Mouse (Mus musculus) limb, embryonic 14.5 days (tissue): ENCODE measurements at regions not wholly inside any gene's neighbourhood (a gene's known extent, or its start where the extent isn't known, plus 50 kb on each side); places are given as distances from the start of the nearest gene placed in this dataset.

Experiments used
- ATAC-seq: fragments of 200-750 bp; cut with Nextera tagmentation; 2 replicates; pipeline ENCODE4 v1.8.0; 2017; ENCODE audit warnings: low read depth, moderate number of reproducible peaks, moderate TSS enrichment; ENCODE audit not compliant: low FRiP score
- DNase-seq: peaks from one replicate; pipeline ENCODE4 v3.0.0-alpha.2; 2015; ENCODE audit warnings: low spot score
- H3K27ac ChIP-seq: fragments of 300-500 bp; sonication (generic); replicated peaks from 2 replicates; pipeline ENCODE4 v1.5.1; 2014; ENCODE audit warnings: low read depth, mild to moderate bottlenecking, low read length, moderate library complexity, mixed read lengths
- H3K27me3 ChIP-seq: fragments of 300-500 bp; sonication (generic); 2 replicates; pipeline ENCODE4 v1.6.1; 2014; ENCODE audit warnings: low read length, mixed read lengths; ENCODE audit not compliant: control insufficient read depth, insufficient read depth
- H3K36me3 ChIP-seq: fragments of 300-500 bp; sonication (generic); 2 replicates; pipeline ENCODE4 v1.6.1; 2014; ENCODE audit warnings: mild to moderate bottlenecking, low read length, moderate library complexity, mixed read lengths; ENCODE audit not compliant: control insufficient read depth, insufficient read depth
- H3K4me1 ChIP-seq: fragments of 300-500 bp; sonication (generic); 2 replicates; pipeline ENCODE4 v1.6.1; 2014; ENCODE audit warnings: antibody characterized with exemption, low read length, mixed read lengths; ENCODE audit not compliant: control insufficient read depth, insufficient read depth
- H3K4me2 ChIP-seq: fragments of 300-500 bp; sonication (generic); replicated peaks from 2 replicates; pipeline ENCODE4 v1.6.1; 2014; ENCODE audit warnings: low read depth, mild to moderate bottlenecking, low read length, moderate library complexity; ENCODE audit not compliant: severe bottlenecking
- H3K4me3 ChIP-seq: fragments of 300-500 bp; sonication (generic); replicated peaks from 2 replicates; pipeline ENCODE4 v1.5.1; 2014; ENCODE audit warnings: low read length
- H3K9ac ChIP-seq: fragments of 300-500 bp; sonication (generic); 2 replicates; pipeline ENCODE4 v1.6.1; 2014; ENCODE audit warnings: mild to moderate bottlenecking, low read depth, low read length, moderate library complexity; ENCODE audit not compliant: severe bottlenecking
- H3K9me3 ChIP-seq: fragments of 300-500 bp; sonication (generic); 2 replicates; pipeline ENCODE4 v1.6.1; 2016; ENCODE audit warnings: low read length; ENCODE audit not compliant: control insufficient read depth
- POLR2A ChIP-seq: fragments of 200-500 bp; IDR thresholded peaks from 2 replicates; pipeline ENCODE4 v1.8.0; 2012; ENCODE audit warnings: inconsistent platforms, mild to moderate bottlenecking, moderate library complexity, borderline replicate concordance; ENCODE audit not compliant: insufficient read depth, insufficient read length; ENCODE audit errors: extremely low read depth
- WGBS: fragments of 180-500 bp; shearing (Covaris S2); extraction: QIAGEN DNeasy Blood & Tissue Kit; methylation state at CpG from one replicate; pipeline ENCODE4 v1.1.7; 2014; 5-methylcytosine and 5-hydroxymethylcytosine counted together

DNA sequence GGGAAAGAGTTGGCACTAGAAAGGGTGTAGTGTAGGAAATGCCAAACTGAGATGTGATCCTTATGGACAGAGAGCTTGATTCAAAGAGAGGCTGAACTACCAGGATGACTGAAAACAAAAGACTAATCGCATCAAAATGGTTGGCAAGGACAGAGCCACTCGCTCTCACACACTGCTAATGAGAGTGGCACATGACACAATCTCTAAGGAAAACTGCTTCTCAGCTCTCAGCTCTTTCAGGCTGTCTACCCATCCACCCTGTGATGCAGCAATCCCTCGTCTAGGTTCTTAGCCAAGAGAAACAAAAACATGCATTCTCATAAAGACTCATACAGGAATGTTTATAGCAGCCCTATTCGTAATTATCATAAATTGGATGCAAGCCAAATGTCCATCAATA is 143.1 kb downstream of the Mreg start:
- no peak overlapping the region for H3K9ac ChIP-seq
- H3K4me3 ChIP-seq = no peak overlapping the region
- no peak overlapping the region for H3K27ac ChIP-seq
- no peaks in the 10 kb centered on the region for H3K36me3 ChIP-seq
- no peaks in the 10 kb centered on the region; the same call in 1 of the 2 replicates for H3K4me1 ChIP-seq
- DNase-seq (no peak), ATAC-seq (no peak)
- TF ChIP-seq POLR2A = no peak
- 70% methylated on average over 4 of the region's 4 CpGs for WGBS
- no peaks in the 10 kb centered on the region for H3K27me3 ChIP-seq
- no peaks in the 10 kb centered on the region for H3K9me3 ChIP-seq
- H3K4me2 ChIP-seq = no peak overlapping the region

DNA sequence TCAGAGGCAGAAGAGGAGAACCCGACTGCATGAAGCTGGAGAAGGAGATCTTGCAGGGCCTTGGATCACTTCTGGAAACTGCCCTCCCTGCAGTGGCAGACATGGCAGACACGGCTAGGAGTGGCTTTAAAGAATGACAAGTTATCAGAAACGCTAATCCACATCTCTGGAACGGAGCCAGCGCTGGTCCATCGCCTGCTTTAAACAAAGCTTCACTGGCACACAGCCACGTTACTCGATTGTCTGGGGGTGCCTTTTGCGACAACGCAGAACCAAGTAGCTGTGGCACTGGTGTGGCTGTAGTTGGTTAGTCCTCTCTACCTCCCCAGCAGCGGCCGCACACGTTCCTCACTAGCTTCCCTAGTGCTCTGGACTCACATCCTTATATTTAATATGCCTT is 147.0 kb downstream of the Mreg start:
- H3K36me3 ChIP-seq = no peaks in the 10 kb centered on the region
- no peak overlapping the region for H3K4me2 ChIP-seq
- peaks cover 13% of the 10 kb centered on the region for H3K4me1 ChIP-seq
- DNase-seq (no peak), ATAC-seq (no peak)
- no peak overlapping the region for H3K27ac ChIP-seq
- WGBS = 71% methylated on average over 13 of the region's 13 CpGs
- no peaks in the 10 kb centered on the region for H3K27me3 ChIP-seq
- no peaks in the 10 kb centered on the region for H3K9me3 ChIP-seq
- no peak for TF ChIP-seq POLR2A
- H3K4me3 ChIP-seq = no peak overlapping the region
- H3K9ac ChIP-seq = no peak overlapping the region

DNA sequence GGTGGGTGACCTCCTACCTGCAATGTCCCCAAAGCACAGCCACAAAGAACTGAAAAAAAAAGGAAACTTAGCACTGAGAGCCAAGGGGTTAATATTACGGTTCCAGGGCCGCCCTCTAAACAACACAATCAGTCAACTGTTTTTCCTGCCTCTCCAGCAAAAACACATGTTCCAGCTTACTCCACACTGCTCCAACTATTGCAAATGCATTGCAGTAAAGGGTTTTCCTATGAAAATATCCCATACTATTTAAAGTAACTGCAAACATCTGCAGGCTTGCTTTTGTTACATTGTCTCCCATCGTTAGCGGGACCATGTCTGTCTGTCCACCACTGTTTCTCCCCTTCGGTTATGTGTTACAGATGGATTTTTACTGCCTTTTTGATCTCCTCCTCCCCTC is 151.7 kb downstream of the Mreg start:
- no peak for TF ChIP-seq POLR2A
- DNase-seq (peak; percentile 59), ATAC-seq (peak; percentile 74)
- Histone ChIP-seq H3K36me3 (no peaks in the 10 kb centered on the region), H3K9me3 (no peaks in the 10 kb centered on the region), H3K4me2 (no peak overlapping the region), H3K27ac (peak overlapping the region; percentile 53), H3K27me3 (no peaks in the 10 kb centered on the region), H3K9ac (0 out of 2 replicates have a peak overlapping the region, but pooled peaks have one; percentile 12), H3K4me1 (peaks cover 17% of the 10 kb centered on the region), H3K4me3 (no peak overlapping the region)
- 10% methylated on average over 5 of the region's 5 CpGs for WGBS

DNA sequence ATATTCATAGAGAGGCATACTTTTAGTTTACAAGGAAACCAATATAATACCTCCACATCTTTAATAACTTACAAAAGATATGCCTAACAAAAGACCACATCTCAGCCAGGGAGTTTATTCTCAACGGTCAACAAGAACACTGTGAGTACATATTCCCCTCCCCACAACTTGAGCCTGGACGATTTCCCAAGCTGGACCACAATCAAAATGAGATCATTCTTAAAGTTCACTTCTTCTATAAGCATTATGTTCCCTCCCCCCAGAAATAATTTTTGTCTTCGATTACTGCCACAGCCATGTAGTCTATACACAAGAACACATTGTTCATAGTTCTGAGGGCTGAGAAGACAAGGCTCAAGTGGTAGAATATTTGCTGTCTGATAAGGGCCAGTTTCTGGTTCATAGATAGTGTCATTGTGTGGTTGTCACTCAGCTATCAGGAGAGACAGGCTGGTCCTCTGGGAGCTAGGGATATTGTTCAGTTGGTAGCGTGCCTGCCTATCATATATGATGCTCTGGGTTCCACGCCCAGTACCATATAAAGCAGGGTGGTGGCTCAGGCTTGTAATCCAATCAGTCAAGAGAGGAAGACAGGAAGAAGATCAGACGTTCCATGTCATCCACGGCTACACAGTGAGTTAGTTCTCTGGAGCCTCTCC is 153.9 kb downstream of the Mreg start:
- no peaks in the 10 kb centered on the region for H3K36me3 ChIP-seq
- TF ChIP-seq POLR2A = no peak
- WGBS = 72% methylated on average over 7 of the region's 7 CpGs
- H3K4me3 ChIP-seq = no peak overlapping the region
- H3K9ac ChIP-seq = no peak overlapping the region
- ATAC-seq (no peak), DNase-seq (peak; percentile 57)
- no peak overlapping the region for H3K27ac ChIP-seq
- H3K27me3 ChIP-seq = no peaks in the 10 kb centered on the region
- no peaks in the 10 kb centered on the region for H3K9me3 ChIP-seq
- no peak overlapping the region for H3K4me2 ChIP-seq
- peaks cover 17% of the 10 kb centered on the region for H3K4me1 ChIP-seq

DNA sequence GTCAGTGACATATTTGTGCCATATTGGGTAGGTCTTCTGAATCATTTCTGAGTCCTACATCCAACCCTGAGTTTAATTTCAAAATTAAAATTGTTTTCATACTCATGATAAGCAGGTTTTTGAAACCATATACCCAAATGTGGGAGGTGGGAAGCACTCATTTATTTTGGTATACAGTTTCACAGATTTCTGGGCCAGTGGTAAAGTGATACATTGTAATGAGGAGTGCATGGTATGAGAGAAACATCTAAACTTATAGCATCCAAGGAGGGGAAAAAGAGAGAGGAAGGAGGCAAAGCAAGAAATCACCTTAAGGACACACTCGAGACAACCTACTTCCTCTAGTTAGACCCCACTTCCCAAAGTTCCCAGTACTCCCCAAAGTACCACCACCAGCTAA is 157.6 kb downstream of the Mreg start:
- no peaks in the 10 kb centered on the region for H3K36me3 ChIP-seq
- TF ChIP-seq POLR2A = no peak
- ATAC-seq = no peak

More for the DNA sequence above, 157.6 kb downstream of the Mreg start:
- H3K27ac ChIP-seq = no peak overlapping the region
- 87% methylated on average over 1 of the region's 1 CpGs for WGBS
- no peak overlapping the region for H3K4me2 ChIP-seq
- H3K4me3 ChIP-seq = no peak overlapping the region
- H3K4me1 ChIP-seq = peaks cover 3% of the 10 kb centered on the region; the same call in 1 of the 2 replicates
- no peaks in the 10 kb centered on the region for H3K9me3 ChIP-seq
- no peaks in the 10 kb centered on the region for H3K27me3 ChIP-seq
- DNase-seq = no peak
- H3K9ac ChIP-seq = no peak overlapping the region
